Mouse (Mus musculus) ES-Bruce4 (cell line): ENCODE data around the gene Ptprj.

Experiments used
- CTCF ChIP-seq: IDR thresholded peaks from one replicate; pipeline ENCODE4 v1.8.1; 2011; ENCODE audit warnings: low read depth, low read length
- EP300 ChIP-seq: IDR thresholded peaks from 2 replicates; pipeline ENCODE4 v1.6.1; 2011; ENCODE audit warnings: low read depth, low read length; ENCODE audit not compliant: insufficient read depth
- POLR2A ChIP-seq: IDR thresholded peaks from one replicate; pipeline ENCODE4 v1.8.1; 2011; ENCODE audit warnings: low read length; ENCODE audit not compliant: insufficient read depth

DNA sequence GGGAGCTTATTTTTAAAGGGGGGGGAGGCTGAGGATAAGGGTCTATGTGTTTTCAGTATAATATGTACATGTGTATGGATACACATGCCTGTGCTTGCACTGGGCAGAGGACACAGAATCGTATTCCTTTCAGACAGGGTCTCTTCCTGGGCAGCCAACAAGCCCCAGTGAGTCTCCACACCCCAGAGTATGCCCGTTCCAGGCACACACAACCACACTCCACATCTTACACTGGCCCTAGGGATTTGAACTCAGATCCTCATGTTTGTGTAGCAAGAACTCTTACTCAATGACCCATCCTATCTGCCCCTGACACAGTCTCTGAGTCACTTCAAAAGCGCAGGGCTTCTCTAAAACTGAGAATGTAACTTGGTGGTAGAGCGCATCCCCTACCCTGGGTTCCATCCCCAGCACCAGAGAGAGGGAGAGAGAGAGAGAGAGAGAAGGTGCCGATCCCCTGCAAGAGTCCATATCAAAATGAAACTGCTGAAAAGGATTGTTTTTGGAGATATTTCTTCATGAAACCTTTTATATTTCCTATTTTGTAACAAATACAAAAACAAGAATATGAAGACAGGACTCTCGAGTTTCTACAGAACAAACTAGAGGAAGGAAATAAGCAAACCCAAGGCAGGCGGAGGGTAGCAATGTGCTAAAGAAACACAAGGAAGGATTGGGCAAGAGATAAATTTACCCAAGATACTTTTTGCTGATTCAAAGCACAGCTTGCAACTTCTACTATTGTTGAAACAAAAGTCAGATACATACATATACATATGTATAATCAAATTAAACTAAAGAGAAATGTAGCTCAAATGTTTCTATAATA, 2.8 kb downstream of the Ptprj start:
- TF ChIP-seq EP300 (no peak), POLR2A (no peak), CTCF (no peak)
